Mouse (Mus musculus): Measurements from ENCODE around the gene Cmklr1.

DNA sequence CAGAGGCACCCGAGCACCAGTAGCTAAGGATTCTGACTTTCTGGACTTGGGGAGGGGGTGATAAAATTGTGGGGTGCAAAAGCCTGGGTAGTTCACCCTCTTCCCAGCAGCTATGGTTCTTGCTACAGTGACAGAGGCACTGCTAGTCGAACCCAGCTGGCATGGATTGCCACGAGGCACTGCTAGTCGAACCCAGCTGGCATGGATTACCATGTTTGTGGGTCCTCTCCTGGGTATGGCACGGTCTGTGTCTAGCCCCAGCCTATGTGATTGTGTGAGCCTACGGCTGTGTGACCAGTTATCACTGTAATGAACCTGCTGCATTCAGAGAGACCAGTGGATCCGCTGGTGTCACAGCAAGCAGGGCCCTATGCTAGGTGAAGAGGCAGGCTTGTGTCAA lies 72.7 kb downstream of the Cmklr1 start:
- TF ChIP-seq POLR2A (IDR thresholded peaks at IDR 0.05; ENCODE audit: extremely low read depth, insufficient read depth, low read length) (no peak), CTCF (IDR thresholded peaks at IDR 0.05; ENCODE audit: extremely low read depth, insufficient read depth, low read length) (no peak)

Measured in cortical plate, adult 2 months (tissue).